Mouse (Mus musculus) lung, adult 2 months (tissue): ENCODE data around the gene Rsbn1l. TPM values are rescaled to one million over a fixed set of nuclear protein-coding genes. Genes with fewer than 3 reads are reported as not detected.
"Not testable (repeated sequence)": the region's sequence is repeated elsewhere in the genome, so short reads cannot be mapped to it uniquely, and the experiment has no call there.

Experiments used
- DNase-seq: peaks from one replicate; pipeline ENCODE4 v3.0.0; 2022
- H3K4me1 ChIP-seq: fragments of 200-500 bp; 2 replicates; pipeline ENCODE4 v1.6.1; 2011; ENCODE audit warnings: low read length; ENCODE audit not compliant: control insufficient read depth, insufficient read depth
- H3K4me3 ChIP-seq: fragments of 200-500 bp; replicated peaks from 2 replicates; pipeline ENCODE3; 2011; ENCODE audit warnings: low read depth, mild to moderate bottlenecking, control low read depth, low read length; ENCODE audit errors: extremely low read depth
- CTCF ChIP-seq: fragments of 200-500 bp; IDR thresholded peaks from 2 replicates; pipeline ENCODE4 v1.5.1; 2011; ENCODE audit warnings: mild to moderate bottlenecking, low read length, control low read depth; ENCODE audit not compliant: insufficient read depth
- POLR2A ChIP-seq: fragments of 200-500 bp; IDR thresholded peaks from 2 replicates; pipeline ENCODE4 v1.6.1; 2011; ENCODE audit warnings: low read depth, mild to moderate bottlenecking, control low read depth, low read length, borderline replicate concordance; ENCODE audit errors: extremely low read depth
- WGBS: fragments of 180-500 bp; shearing (Covaris S2); methylation state at CpG from one replicate; pipeline ENCODE4 v1.1.7; 2018; 5-methylcytosine and 5-hydroxymethylcytosine counted together
- polyA plus RNA-seq: library from polyadenylated mRNA; depleted of rRNA; stranded (reverse); fragments of >200 nt; gene quantifications from 2 replicates; pipeline ENCODE4 v1.2.3, GENCODE M21; 2012

Gene Rsbn1l
- polyA plus RNA-seq, 1 experiment: 7.0 TPM

- peaks cover 13% of the 10 kb centered on the region for H3K4me1 ChIP-seq
- under 1% methylated on average over 88 of the region's 88 CpGs for WGBS
- no peak for TF ChIP-seq POLR2A
- TF ChIP-seq CTCF: no peak
- peak overlapping the region; percentile 94 for H3K4me3 ChIP-seq
- peak; percentile 63 for DNase-seq
These were observed 5.1 kb downstream of the Rsbn1l start for GRCm38 (mm10) chr5:20950855-20951650.

- under 1% methylated on average over 9 of the region's 9 CpGs for WGBS
- TF ChIP-seq POLR2A (no peak), CTCF (no peak)
These were observed 5.7 kb downstream of the Rsbn1l start for GRCm38 (mm10) chr5:20950516-20950854.

GRCm38 (mm10) chr5:20950093-20950492 lies 6.1 kb downstream of the Rsbn1l start:
- H3K4me1 ChIP-seq: peaks cover 20% of the 10 kb centered on the region
- 8% methylated on average over 5 of the region's 5 CpGs for WGBS
- peak overlapping the region; percentile 60 for H3K4me3 ChIP-seq
- TF ChIP-seq POLR2A (no peak), CTCF (no peak)
- no peak for DNase-seq

More at GRCm38 (mm10) chr5:20950516-20950854, 5.7 kb downstream of the Rsbn1l start:
- H3K4me1 ChIP-seq: peaks cover 17% of the 10 kb centered on the region
- H3K4me3 ChIP-seq: peak overlapping the region; percentile 94
- DNase-seq: no peak

- no peak overlapping the region for H3K4me3 ChIP-seq
- TF ChIP-seq CTCF (no peak), POLR2A (no peak)
- H3K4me1 ChIP-seq: peaks cover 24% of the 10 kb centered on the region
- 80% methylated on average over 6 of the region's 6 CpGs for WGBS
- DNase-seq: no peak
These were observed 9.3 kb downstream of the Rsbn1l start for GRCm38 (mm10) chr5:20946906-20947305.

GRCm38 (mm10) chr5:20944961-20945748 lies 11.0 kb downstream of the Rsbn1l start:
- H3K4me1 ChIP-seq: peaks cover 31% of the 10 kb centered on the region
- H3K4me3 ChIP-seq: no peak overlapping the region
- TF ChIP-seq POLR2A (no peak), CTCF (no peak)
- 34% methylated on average over 13 of the region's 13 CpGs for WGBS
- DNase-seq: no peak

GRCm38 (mm10) chr5:20943791-20944190 lies 12.4 kb downstream of the Rsbn1l start:
- WGBS: 65% methylated on average over 4 of the region's 4 CpGs
- peaks cover 26% of the 10 kb centered on the region for H3K4me1 ChIP-seq
- H3K4me3 ChIP-seq, DNase-seq: not testable (repeated sequence)

- WGBS: 63% methylated on average over 3 of the region's 3 CpGs
- peaks cover 29% of the 10 kb centered on the region for H3K4me1 ChIP-seq
- TF ChIP-seq POLR2A: no peak
- TF ChIP-seq CTCF: no peak
- no peak overlapping the region for H3K4me3 ChIP-seq
- DNase-seq: no peak
These were observed 13.7 kb downstream of the Rsbn1l start for GRCm38 (mm10) chr5:20942523-20942922.

- DNase-seq: no peak
- TF ChIP-seq CTCF (no peak), POLR2A (no peak)
- 7% methylated on average over 5 of the region's 5 CpGs for WGBS
These were observed 15.0 kb downstream of the Rsbn1l start for GRCm38 (mm10) chr5:20941205-20941604.

GRCm38 (mm10) chr5:20940696-20941095 lies 15.5 kb downstream of the Rsbn1l start:
- WGBS: 59% methylated on average over 4 of the region's 4 CpGs
- Histone ChIP-seq H3K4me1 (peaks cover 28% of the 10 kb centered on the region), H3K4me3 (no peak overlapping the region)
- DNase-seq: no peak
- no peak for TF ChIP-seq CTCF
- no peak for TF ChIP-seq POLR2A

More at GRCm38 (mm10) chr5:20941205-20941604, 15.0 kb downstream of the Rsbn1l start:
- Histone ChIP-seq H3K4me1 (peaks cover 25% of the 10 kb centered on the region), H3K4me3 (no peak overlapping the region)

- Histone ChIP-seq H3K4me3 (no peak overlapping the region), H3K4me1 (peaks cover 27% of the 10 kb centered on the region)
- TF ChIP-seq CTCF: no peak
- DNase-seq: no peak
- 79% methylated on average over 6 of the region's 6 CpGs for WGBS
These were observed 16.1 kb downstream of the Rsbn1l start for GRCm38 (mm10) chr5:20940040-20940571.
